Mouse (Mus musculus): Measurements from ENCODE around the gene Ephx1.
A peak's percentile ranks its signal among the peaks of the same experiment; 100 is the strongest.

Gene Ephx1

DNA sequence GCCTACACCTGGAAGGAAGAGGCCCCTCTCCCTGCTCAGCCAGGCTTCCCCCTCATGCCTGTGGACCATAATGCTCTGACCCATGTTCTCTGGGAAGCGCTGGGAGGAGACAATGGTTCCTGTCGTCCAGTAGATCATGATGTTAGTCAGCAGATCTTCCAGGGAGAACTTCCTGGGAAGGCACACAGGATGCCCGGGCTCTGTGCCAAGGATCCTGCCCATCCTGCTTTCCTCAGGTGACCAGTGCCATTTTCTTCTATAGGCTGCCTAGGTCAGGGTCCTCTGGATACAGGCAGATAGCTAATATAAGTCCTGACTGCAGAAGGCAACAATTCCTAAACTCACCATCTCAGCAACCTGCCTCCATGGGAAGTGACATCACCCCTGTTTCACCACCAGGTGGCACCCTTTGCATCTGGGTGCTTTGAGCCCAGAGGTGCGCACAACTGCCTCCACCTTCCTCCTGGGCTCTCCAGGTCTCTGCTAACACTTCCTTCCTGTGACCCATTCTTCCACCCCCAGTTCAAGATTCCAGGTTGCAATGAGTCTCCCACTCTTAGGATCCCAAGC lies 44.5 kb downstream of the Ephx1 start:
- DNase-seq (ENCODE audit: low read depth, low spot score), result peak; percentile 84

- DNase-seq (ENCODE audit: low read depth, low spot score), result peak; percentile 84
Observed at GRCm38 (mm10) chr1:180974126-180974746, 46.5 kb downstream of the Ephx1 start.

DNA sequence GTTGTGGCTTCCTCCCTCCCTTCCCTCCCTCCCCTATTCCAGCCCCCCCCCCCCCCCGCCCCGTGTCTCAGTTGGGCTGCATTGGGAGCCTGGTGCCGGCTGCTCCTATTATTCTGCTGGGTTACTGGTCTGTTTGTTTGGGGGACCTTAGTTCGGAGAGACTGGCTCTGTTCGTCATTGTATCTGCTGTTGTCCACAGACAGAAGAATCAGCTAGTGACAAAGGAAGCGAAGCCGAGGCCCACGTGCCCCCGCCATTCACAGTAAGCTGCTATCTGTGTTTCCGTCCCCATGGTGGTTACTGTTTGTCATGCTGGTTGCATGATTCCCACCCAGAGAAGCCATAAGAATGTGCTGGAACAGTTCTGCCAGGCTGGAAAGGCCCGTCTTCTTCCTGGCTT lies 47.8 kb downstream of the Ephx1 start:
- no peak for DNase-seq (ENCODE audit: low read depth, low spot score)

GRCm38 (mm10) chr1:180967261-180967660 lies 53.4 kb downstream of the Ephx1 start:
- no peak for DNase-seq (ENCODE audit: low read depth, low spot score)

GRCm38 (mm10) chr1:180966542-180966941 lies 54.2 kb downstream of the Ephx1 start:
- DNase-seq (ENCODE audit: low read depth, low spot score), result no peak

DNA sequence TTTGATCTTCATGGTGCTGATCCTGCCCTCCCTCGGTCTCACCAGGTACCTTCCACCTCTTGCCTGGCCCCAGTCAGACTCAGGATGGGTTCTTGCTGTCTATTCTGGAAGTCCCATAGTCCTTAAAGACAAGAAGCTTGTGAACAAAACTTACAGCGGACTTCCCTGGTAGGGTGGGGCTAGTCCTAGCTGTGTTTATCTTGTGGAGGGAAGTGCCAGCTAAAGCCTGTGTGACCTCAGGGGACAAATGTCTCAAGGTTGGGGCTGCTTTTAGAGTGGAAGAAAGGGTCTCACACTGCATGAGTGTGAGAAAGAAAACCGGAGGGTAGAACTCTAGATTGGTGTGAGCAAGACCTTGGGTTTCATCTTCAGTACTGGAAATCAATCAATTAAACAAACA lies 54.9 kb downstream of the Ephx1 start:
- DNase-seq (ENCODE audit: low read depth, low spot score), result no peak

DNA sequence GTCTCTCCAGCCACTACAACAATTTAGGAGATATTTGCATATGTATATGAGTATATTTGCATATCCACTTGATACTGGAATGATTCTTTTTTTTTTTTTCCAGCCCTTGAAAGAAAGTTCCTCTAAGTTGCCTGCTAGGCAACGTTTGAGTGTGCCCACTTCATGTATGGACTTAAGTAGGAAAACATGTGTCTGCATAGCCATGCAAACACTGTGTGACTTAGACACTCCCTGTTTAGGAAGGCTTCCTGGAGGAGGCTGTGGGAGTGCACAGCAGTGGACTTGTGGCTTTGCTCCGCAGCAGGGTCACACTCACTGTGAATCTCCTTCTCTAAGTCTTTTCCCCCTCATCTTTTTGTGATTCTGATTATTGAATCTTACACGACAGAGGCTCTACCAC lies 61.9 kb downstream of the Ephx1 start:
- DNase-seq (ENCODE audit: low read depth, low spot score), result no peak

GRCm38 (mm10) chr1:180957989-180958388 lies 62.7 kb downstream of the Ephx1 start:
- DNase-seq (ENCODE audit: low read depth, low spot score), result no peak

GRCm38 (mm10) chr1:180956973-180957381 lies 63.7 kb downstream of the Ephx1 start:
- DNase-seq (ENCODE audit: low read depth, low spot score), result no peak

- no peak for DNase-seq (ENCODE audit: low read depth, low spot score)
Observed at GRCm38 (mm10) chr1:180956401-180956800, 64.3 kb downstream of the Ephx1 start.

- no peak for DNase-seq (ENCODE audit: low read depth, low spot score)
Observed at GRCm38 (mm10) chr1:180952808-180953207, 67.9 kb downstream of the Ephx1 start.

DNA sequence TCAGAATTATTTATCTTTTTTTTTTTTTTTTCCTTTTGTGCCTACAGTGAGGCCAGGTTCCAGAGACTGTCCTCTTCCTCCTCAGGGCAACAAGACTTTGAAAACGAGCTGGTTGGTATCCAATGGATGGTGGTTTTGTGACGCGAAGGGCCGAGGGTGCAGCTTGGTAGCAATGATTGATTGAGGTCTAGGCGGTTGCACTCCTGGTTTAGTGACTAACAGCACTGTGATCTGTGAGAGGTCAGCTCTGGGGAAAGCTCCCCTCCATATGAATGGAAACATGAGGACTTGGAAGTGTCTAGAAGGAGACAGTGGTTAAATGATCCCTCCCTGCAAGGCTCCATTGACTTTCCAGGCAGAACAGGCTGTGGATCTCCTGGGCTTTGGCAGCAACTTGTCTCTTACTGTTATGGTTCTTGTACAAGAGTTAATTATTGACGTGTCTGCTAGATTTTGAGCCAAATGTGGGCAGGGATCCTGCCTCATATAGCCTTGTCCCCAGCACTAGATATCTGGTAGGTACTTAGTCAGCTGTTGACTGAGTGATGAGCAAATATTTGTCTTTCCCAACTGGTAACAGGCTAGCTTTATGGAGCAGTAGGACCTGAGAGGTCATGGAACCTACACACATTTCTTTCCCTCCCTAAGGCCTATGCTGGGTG lies 68.5 kb downstream of the Ephx1 start:
- DNase-seq (ENCODE audit: low read depth, low spot score), result no peak

DNA sequence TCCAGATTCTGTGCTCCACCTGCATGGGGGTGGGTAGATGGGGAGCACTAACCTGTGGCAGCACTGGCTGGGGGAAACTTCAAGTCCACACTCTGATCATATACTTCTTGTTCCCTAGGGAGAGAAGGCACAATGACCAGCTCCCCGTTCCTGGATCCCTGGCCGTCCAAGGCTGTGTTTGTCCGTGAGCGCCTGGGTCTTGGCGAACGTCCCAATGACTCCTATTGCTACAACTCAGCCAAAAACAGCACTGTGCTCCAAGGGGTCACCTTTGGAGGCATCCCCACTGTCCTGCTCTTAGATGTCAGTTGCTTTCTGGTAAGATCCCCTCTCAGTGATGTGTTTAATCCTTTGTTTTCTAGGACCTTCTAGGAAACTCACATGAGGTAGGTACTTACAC lies 74.3 kb downstream of the Ephx1 start:
- DNase-seq (ENCODE audit: low read depth, low spot score), result no peak

- peak; percentile 81 for DNase-seq (ENCODE audit: low read depth, low spot score)
Observed at GRCm38 (mm10) chr1:180945001-180945980, 75.4 kb downstream of the Ephx1 start.

GRCm38 (mm10) chr1:180944553-180944952 lies 76.2 kb downstream of the Ephx1 start:
- no peak for DNase-seq (ENCODE audit: low read depth, low spot score)

DNA sequence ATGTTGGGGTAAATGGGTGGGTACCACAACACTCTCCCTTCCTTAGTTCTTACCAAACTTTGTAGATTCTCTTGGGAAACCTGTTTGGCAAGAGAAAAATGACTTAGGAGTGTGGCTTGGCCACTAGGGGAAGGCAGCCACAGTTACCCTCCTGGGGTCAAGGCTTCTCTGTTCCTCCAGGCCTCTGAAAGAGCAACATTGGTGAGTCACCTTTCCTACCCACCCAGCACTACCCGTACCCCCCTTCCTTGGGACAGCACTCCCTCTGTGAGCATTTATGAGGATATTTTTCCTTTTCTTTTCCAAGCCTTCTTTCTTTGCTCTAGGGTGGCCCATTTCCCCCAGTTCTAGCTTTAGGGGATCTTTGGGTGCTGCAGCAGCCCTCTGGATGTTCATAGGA lies 76.8 kb downstream of the Ephx1 start:
- no peak for DNase-seq (ENCODE audit: low read depth, low spot score)

DNA sequence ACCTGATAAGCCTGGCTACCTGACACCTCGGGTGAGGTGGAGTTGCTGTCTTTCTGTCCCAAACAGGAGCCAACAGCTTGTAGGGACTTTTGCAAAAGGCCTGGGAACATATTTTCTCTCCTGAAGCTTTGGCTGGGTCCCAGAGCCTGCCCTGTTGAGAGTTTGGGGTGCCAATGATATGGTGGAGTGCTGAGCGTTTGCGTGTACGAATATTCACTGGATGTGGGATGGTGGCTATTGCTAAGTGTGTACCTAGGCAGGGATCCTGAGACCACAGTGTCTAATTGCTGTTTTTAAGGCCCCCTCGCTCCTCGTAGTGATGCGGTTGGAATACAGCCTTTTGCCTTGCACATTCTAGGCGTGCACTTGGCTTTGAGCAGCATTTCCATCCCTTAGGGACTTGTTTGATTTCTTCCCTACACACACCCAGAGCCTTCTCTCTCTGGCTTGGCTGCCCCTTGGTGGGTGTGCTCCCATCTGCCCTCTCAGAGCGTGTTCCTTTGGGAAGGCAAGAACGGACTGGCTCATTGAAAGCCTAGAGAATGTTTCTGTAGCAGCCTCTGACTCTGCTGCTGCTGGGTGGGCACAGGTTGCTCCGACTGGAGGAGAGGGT lies 77.6 kb downstream of the Ephx1 start:
- DNase-seq (ENCODE audit: low read depth, low spot score), result no peak

DNA sequence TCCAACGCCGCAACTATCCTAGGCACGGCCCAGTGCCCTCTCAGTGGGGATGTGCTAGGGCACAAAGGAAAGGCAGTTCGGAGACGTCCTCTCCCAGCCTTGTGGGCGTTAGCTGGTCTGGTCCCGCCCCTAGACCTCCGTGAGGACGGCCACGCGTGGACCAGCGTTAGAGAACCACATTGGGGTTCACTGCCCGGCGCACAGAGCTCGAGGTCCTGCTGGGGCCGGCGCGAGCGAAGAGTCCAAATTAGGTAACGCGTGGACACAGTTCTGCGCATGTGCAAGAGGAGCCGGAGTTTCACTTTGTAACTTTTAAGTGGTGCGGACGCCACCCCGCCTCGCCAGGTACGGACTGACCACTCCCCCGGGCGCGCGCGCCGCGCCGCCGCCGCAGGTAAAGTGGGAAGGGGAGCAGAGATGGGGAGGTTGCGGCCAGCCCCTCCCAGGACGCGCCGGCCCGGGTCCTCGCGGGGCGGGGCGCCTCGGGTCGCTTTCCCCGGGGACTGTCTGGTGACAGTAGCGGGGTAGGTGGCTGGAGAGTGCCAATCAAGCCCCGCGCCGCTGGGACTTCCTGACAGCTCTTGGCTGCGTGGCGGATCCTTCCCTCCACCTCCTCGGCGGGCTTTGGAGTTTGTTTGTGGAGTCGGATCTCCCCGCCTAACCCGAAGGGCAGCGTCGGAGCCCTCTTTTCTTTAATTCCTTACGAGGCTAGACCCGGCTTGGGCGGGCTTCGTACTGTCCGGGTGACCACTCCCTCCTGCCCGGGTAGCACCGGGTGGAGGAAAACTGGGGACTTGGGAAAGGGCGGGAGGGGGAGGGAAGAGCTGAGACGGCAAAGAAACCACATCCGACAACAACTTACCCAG lies 78.3 kb downstream of the Ephx1 start, which contains the start of gene Tmem63a:
Tmem63a (plus strand) TSS at position 179 of the 866 bp plus-strand sequence.
- peak; percentile 68 for DNase-seq (ENCODE audit: low read depth, low spot score)

DNA sequence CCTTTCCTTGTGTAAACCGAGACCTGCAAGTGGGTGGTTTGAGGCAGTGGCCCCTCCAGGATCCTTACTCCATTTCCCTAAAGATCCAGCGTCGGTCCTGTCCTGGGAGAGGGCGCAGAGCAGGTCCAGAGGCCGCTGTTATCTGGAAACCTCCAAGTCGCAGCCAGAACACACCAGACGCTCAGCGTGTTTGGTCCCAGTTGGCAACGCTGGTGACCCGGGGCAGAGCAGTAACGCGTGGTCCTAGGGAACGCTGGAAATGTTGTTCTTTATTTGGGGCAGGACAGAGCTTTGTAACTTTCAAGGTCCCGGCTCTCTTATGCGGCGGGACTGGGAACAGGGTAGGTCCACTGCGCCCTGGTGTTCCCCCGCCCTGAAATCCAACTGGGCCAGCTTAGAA lies 79.0 kb downstream of the Ephx1 start:
- DNase-seq (ENCODE audit: low read depth, low spot score), result no peak

- no peak for DNase-seq (ENCODE audit: low read depth, low spot score)
Observed at GRCm38 (mm10) chr1:180940776-180941460, 79.8 kb downstream of the Ephx1 start.
